Mouse (Mus musculus) erythroblast, embryonic 14.5 days (primary cell): ENCODE measurements around the gene Snrnp25.

ENCODE experiments used
- GATA1 ChIP-seq: IDR thresholded peaks from 2 replicates; pipeline ENCODE4 v1.6.1; 2012; ENCODE audit warnings: low read length, inconsistent platforms, mixed read lengths
- TAL1 ChIP-seq: IDR thresholded peaks from 3 replicates; pipeline ENCODE4 v1.6.1; 2012; ENCODE audit warnings: low read length, inconsistent platforms, mixed read lengths

GRCm38 (mm10) chr11:32184469-32184868, 20.7 kb upstream of the Snrnp25 start:
- TF ChIP-seq GATA1 (no peak), TAL1 (no peak)
